Mouse (Mus musculus) neutrophil, adult 5-6 weeks (primary cell): ENCODE data around the gene Gm29797. TPM values are rescaled to one million over a fixed set of nuclear protein-coding genes. Genes with fewer than 3 reads are reported as not detected.
A peak's percentile ranks its signal among the peaks of the same experiment; 100 is the strongest.

Experiments
- ATAC-seq: fragments of 151-379, 151-347 bp; 2 replicates; pipeline ENCODE4 v1.8.0; 2017; ENCODE audit warnings: mild to moderate bottlenecking, moderate TSS enrichment; ENCODE audit not compliant: insufficient number of reproducible peaks, poor library complexity, low FRiP score, severe bottlenecking; ENCODE audit errors: extremely low read depth
- total RNA-seq: library from RNA; stranded (forward); fragments of 200-1000 nt; gene quantifications from 2 replicates; pipeline ENCODE4 v1.2.3, GENCODE M21; 2017

The Gm29797 gene
- total RNA-seq, 1 experiment from 2014 or later: not detected

GRCm38 (mm10) chr2:181692304-181692703 is 35.5 kb downstream of the Gm29797 start:
- no peak for ATAC-seq

- peak; percentile 85 for ATAC-seq
These were observed 36.8 kb downstream of the Gm29797 start, which contains the start of gene Rgs19 for GRCm38 (mm10) chr2:181693339-181694280. Gene Rgs19, minus strand, starts transcription at chr2:181693977.

GRCm38 (mm10) chr2:181694581-181694980 is 37.7 kb downstream of the Gm29797 start:
- ATAC-seq: no peak

GRCm38 (mm10) chr2:181695776-181696175 is 38.9 kb downstream of the Gm29797 start:
- ATAC-seq: no peak

- no peak for ATAC-seq
These were observed 40.1 kb downstream of the Gm29797 start for GRCm38 (mm10) chr2:181696801-181697420.

GRCm38 (mm10) chr2:181698241-181698640 is 41.4 kb downstream of the Gm29797 start, which contains the start of gene Lkaaear1:
Gene Lkaaear1, minus strand, starts transcription at chr2:181698442.
- ATAC-seq: no peak

GRCm38 (mm10) chr2:181706668-181707067 is 49.8 kb downstream of the Gm29797 start:
- peak; percentile 75; the same call in 1 of the 2 replicates for ATAC-seq

Other genes starting within 250 kb of the Gm29797 start
- gene Zbtb46, start 197.6 kb upstream of the Gm29797 start, total RNA-seq: 0.74 and 1.0 TPM in 2 replicates
- 0.35 TPM in 1 of 2 replicates, not detected in the other for gene Abhd16b, start 163.8 kb upstream of the Gm29797 start, total RNA-seq
- 54.2 and 61.4 TPM in 2 replicates for gene Tpd52l2, start 159.9 kb upstream of the Gm29797 start, total RNA-seq
- gene Dnajc5, start 136.5 kb upstream of the Gm29797 start, total RNA-seq: 81.3 and 85.7 TPM in 2 replicates
- 142 and 143 TPM in 2 replicates for gene Uckl1, start 72.1 kb upstream of the Gm29797 start, total RNA-seq
- 103 and 106 TPM in 2 replicates for gene Prpf6, start 65.2 kb upstream of the Gm29797 start, total RNA-seq
- gene Zfp512b, start 64.2 kb upstream of the Gm29797 start, total RNA-seq: 24.6 and 26.6 TPM in 2 replicates
- 6.9 and 9.7 TPM in 2 replicates for gene Samd10, start 57.8 kb upstream of the Gm29797 start, total RNA-seq
- not detected in 2 replicates for gene Sox18, start 14.6 kb downstream of the Gm29797 start, total RNA-seq
- 18.4 and 24.7 TPM in 2 replicates for gene Tcea2, start 23.3 kb downstream of the Gm29797 start, total RNA-seq
- gene Rgs19, start 36.9 kb downstream of the Gm29797 start, total RNA-seq: 175 and 197 TPM in 2 replicates
- not detected in 2 replicates for gene Lkaaear1, start 41.4 kb downstream of the Gm29797 start, total RNA-seq
- 0.49 and 0.81 TPM in 2 replicates for gene Oprl1, start 58.0 kb downstream of the Gm29797 start, total RNA-seq
- gene Myt1, start 106.3 kb downstream of the Gm29797 start, total RNA-seq: 0.58 TPM in 1 of 2 replicates, not detected in the other
- 71.7 and 73.3 TPM in 2 replicates for gene Pcmtd2, start 180.8 kb downstream of the Gm29797 start, total RNA-seq
- 12.5 and 14.1 TPM in 2 replicates for gene Polr3k, start 207.3 kb downstream of the Gm29797 start, total RNA-seq